Mouse (Mus musculus): ENCODE measurements around the gene Fam83d.

Fam83d gene

GRCm38 (mm10) chr2:158770126-158770757 lies 2.3 kb downstream of the Fam83d start:
- Histone ChIP-seq H3K27me3 (ENCODE audit: control insufficient read depth, insufficient read depth, low read length, poor library complexity, severe bottlenecking) (no peaks in the 10 kb centered on the region), H3K36me3 (ENCODE audit: control insufficient read depth, insufficient read depth, low read length, poor library complexity, severe bottlenecking) (no peaks in the 10 kb centered on the region)
- no peak for DNase-seq (ENCODE audit: low read depth, low spot score)

DNA sequence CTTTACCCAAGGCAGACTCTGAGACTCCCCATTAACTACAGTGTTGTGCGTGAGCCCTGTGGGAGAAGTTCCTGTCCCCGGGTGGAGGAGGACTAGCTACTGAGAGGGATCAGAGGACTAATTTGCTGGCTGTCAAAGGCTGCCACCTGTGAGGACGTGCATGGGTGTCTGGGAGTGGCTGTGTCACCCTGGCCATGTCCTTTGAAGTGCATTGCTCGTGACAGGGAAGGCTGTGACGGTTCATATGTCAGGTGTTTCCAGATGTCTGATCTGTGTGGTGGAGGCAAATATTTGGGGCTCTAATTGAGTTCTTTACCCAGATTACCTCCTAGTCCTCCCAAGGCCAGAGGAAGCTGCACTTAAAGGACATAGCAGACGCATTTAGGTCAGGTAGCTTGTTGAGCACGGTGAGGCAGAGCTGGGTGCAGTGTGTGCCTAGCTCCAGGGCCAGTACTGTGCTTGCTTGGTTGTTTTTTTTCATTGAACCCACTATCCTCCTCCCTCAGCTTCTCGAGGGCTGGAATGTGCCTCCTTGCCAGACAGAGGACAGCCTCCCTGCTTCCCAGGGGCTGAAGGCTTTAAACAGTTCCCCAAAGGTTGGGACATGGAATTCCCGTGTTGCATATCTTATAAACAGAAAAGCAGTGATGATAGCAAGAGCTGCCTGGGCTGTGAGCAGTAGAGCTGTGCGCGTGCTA lies 3.3 kb downstream of the Fam83d start:
- Histone ChIP-seq H3K36me3 (ENCODE audit: control insufficient read depth, insufficient read depth, low read length, poor library complexity, severe bottlenecking) (no peaks in the 10 kb centered on the region), H3K27me3 (ENCODE audit: control insufficient read depth, insufficient read depth, low read length, poor library complexity, severe bottlenecking) (no peaks in the 10 kb centered on the region)
- DNase-seq (ENCODE audit: low read depth, low spot score) = no peak

- DNase-seq (ENCODE audit: low read depth, low spot score) = no peak
- no peaks in the 10 kb centered on the region for H3K36me3 ChIP-seq (ENCODE audit: control insufficient read depth, insufficient read depth, low read length, poor library complexity, severe bottlenecking)
- H3K27me3 ChIP-seq (ENCODE audit: control insufficient read depth, insufficient read depth, low read length, poor library complexity, severe bottlenecking) = no peaks in the 10 kb centered on the region
These were observed 4.9 kb downstream of the Fam83d start for GRCm38 (mm10) chr2:158772808-158773207.

- Histone ChIP-seq H3K36me3 (ENCODE audit: control insufficient read depth, insufficient read depth, low read length, poor library complexity, severe bottlenecking) (no peaks in the 10 kb centered on the region), H3K27me3 (ENCODE audit: control insufficient read depth, insufficient read depth, low read length, poor library complexity, severe bottlenecking) (no peaks in the 10 kb centered on the region)
- DNase-seq (ENCODE audit: low read depth, low spot score) = no peak
These were observed 7.0 kb downstream of the Fam83d start for GRCm38 (mm10) chr2:158774886-158775285.

DNA sequence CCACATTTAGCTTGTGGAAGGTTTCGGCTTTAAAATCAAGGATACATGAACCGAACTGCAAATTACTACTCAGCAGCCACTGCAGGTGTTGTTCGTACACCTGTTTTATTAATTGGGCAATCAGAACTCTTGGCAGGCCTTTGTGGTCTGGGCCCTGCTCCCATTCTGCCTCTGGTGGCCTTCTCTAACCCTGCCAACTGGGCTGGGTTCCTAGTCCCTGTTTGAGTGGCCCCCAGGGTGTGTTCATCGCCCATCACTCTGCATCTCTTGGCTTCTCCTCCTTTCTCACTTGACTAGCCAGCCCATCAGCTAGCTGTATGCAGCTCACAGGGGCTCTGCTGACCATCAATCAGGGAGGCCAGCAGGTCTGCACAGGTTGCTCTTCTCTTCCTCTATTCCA lies 8.8 kb downstream of the Fam83d start:
- DNase-seq (ENCODE audit: low read depth, low spot score) = no peak
- H3K27me3 ChIP-seq (ENCODE audit: control insufficient read depth, insufficient read depth, low read length, poor library complexity, severe bottlenecking) = no peaks in the 10 kb centered on the region
- no peaks in the 10 kb centered on the region for H3K36me3 ChIP-seq (ENCODE audit: control insufficient read depth, insufficient read depth, low read length, poor library complexity, severe bottlenecking)

- no peaks in the 10 kb centered on the region for H3K36me3 ChIP-seq (ENCODE audit: control insufficient read depth, insufficient read depth, low read length, poor library complexity, severe bottlenecking)
- no peaks in the 10 kb centered on the region for H3K27me3 ChIP-seq (ENCODE audit: control insufficient read depth, insufficient read depth, low read length, poor library complexity, severe bottlenecking)
- DNase-seq (ENCODE audit: low read depth, low spot score) = no peak
These were observed 9.6 kb downstream of the Fam83d start for GRCm38 (mm10) chr2:158777490-158777889.

DNA sequence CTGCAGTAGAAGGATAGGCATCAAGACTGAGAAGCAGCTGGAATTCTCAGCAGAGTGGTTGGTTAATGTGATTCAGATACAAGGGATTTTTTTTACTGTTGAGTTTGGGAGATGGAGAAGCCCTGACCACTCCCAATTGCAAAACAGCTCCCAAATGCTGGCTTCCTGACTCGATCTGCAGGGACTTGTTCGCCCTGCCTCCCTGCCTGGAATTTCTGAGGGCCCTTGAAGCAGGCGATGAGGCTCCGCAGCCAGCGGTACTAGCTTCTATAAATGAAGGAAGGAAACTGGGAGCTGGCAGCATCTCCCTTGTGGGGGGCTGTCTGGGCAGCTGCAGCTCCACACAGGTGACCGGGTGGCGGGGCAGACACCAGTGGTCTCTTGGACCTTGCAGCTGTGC lies 10.5 kb downstream of the Fam83d start:
- no peaks in the 10 kb centered on the region for H3K27me3 ChIP-seq (ENCODE audit: control insufficient read depth, insufficient read depth, low read length, poor library complexity, severe bottlenecking)
- no peak for DNase-seq (ENCODE audit: low read depth, low spot score)
- no peaks in the 10 kb centered on the region for H3K36me3 ChIP-seq (ENCODE audit: control insufficient read depth, insufficient read depth, low read length, poor library complexity, severe bottlenecking)

DNA sequence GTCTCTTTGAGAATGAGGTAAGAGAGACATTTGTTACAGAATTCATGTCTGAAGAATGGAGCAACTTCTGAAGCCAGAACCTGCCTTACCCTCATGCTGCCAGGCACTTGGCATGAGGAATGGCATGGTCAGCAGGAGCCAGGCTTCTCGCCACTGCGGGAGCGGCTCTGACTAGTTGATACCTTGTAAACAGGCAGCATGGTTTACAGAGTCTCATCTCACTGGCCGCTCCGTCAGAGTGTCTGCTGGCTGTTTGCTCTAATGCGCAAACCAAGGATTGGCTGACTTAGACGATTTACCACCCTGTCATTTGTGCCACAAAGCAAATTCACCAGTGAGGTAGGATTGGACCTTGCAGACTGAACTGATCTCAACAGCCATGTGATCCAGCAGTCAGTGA lies 13.2 kb downstream of the Fam83d start:
- H3K36me3 ChIP-seq (ENCODE audit: control insufficient read depth, insufficient read depth, low read length, poor library complexity, severe bottlenecking) = no peaks in the 10 kb centered on the region
- no peaks in the 10 kb centered on the region for H3K27me3 ChIP-seq (ENCODE audit: control insufficient read depth, insufficient read depth, low read length, poor library complexity, severe bottlenecking)
- DNase-seq (ENCODE audit: low read depth, low spot score) = no peak

- Histone ChIP-seq H3K27me3 (ENCODE audit: control insufficient read depth, insufficient read depth, low read length, poor library complexity, severe bottlenecking) (no peaks in the 10 kb centered on the region), H3K36me3 (ENCODE audit: control insufficient read depth, insufficient read depth, low read length, poor library complexity, severe bottlenecking) (no peaks in the 10 kb centered on the region)
- no peak for DNase-seq (ENCODE audit: low read depth, low spot score)
These were observed 19.3 kb downstream of the Fam83d start for GRCm38 (mm10) chr2:158786927-158787795.

- DNase-seq (ENCODE audit: low read depth, low spot score) = peak; percentile 97
- H3K27me3 ChIP-seq (ENCODE audit: control insufficient read depth, insufficient read depth, low read length, poor library complexity, severe bottlenecking) = no peaks in the 10 kb centered on the region
- no peaks in the 10 kb centered on the region for H3K36me3 ChIP-seq (ENCODE audit: control insufficient read depth, insufficient read depth, low read length, poor library complexity, severe bottlenecking)
These were observed 26.7 kb downstream of the Fam83d start, which contains the start of gene Dhx35 for GRCm38 (mm10) chr2:158794494-158795004. Gene Dhx35, plus strand, starts transcription at chr2:158794807.

DNA sequence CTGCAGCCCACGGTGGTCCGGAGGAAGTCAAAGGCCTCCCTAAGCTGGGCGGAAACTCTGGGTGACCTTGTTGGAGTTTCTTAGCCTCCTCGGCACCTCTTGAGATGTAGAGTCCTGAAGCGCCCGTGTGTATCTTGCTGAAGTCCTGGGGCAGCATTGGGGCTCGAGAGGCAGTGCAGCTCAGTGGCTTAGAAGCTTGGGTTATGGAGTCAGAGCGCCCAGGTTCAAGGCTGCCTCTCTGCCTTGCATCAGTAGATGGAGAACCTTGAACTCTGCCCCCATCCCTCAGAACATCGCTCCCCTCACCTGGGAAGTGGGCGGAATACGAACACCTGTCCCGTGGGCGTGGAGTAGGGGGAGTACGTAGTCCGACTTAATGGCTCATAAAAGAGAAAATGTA lies 27.1 kb downstream of the Fam83d start:
- H3K27me3 ChIP-seq (ENCODE audit: control insufficient read depth, insufficient read depth, low read length, poor library complexity, severe bottlenecking) = no peaks in the 10 kb centered on the region
- H3K36me3 ChIP-seq (ENCODE audit: control insufficient read depth, insufficient read depth, low read length, poor library complexity, severe bottlenecking) = no peaks in the 10 kb centered on the region
- no peak for DNase-seq (ENCODE audit: low read depth, low spot score)

GRCm38 (mm10) chr2:158795875-158796274 lies 28.0 kb downstream of the Fam83d start:
- DNase-seq (ENCODE audit: low read depth, low spot score) = no peak
- Histone ChIP-seq H3K27me3 (ENCODE audit: control insufficient read depth, insufficient read depth, low read length, poor library complexity, severe bottlenecking) (no peaks in the 10 kb centered on the region), H3K36me3 (ENCODE audit: control insufficient read depth, insufficient read depth, low read length, poor library complexity, severe bottlenecking) (no peaks in the 10 kb centered on the region; the same call in 1 of the 2 replicates)

GRCm38 (mm10) chr2:158799328-158799727 lies 31.4 kb downstream of the Fam83d start:
- peaks cover 3% of the 10 kb centered on the region for H3K36me3 ChIP-seq (ENCODE audit: control insufficient read depth, insufficient read depth, low read length, poor library complexity, severe bottlenecking)
- no peak for DNase-seq (ENCODE audit: low read depth, low spot score)
- no peaks in the 10 kb centered on the region for H3K27me3 ChIP-seq (ENCODE audit: control insufficient read depth, insufficient read depth, low read length, poor library complexity, severe bottlenecking)

DNA sequence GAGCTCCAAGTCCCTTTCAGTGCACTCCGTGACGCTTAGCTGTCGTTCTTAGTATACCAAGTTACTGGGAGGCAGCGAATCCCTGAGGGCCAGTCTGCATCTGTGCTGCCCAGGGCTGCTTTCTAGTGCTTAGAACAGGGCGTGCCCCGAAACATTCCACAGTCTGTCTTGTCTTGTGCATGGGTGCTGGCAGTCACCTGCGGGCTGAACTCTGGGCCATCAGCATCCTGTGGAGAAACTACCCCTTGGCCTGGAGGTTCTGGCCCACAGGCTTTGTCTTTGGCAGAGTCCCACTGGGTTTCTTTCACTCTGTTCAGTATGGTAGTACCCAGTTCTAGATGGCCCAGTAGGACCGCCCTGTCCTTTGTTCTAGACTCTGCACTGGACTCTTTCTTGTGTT lies 32.9 kb downstream of the Fam83d start:
- no peak for DNase-seq (ENCODE audit: low read depth, low spot score)
- H3K36me3 ChIP-seq (ENCODE audit: control insufficient read depth, insufficient read depth, low read length, poor library complexity, severe bottlenecking) = peaks cover 3% of the 10 kb centered on the region

GRCm38 (mm10) chr2:158803575-158803974 lies 35.7 kb downstream of the Fam83d start:
- DNase-seq (ENCODE audit: low read depth, low spot score) = no peak
- Histone ChIP-seq H3K27me3 (ENCODE audit: control insufficient read depth, insufficient read depth, low read length, poor library complexity, severe bottlenecking) (no peaks in the 10 kb centered on the region), H3K36me3 (ENCODE audit: control insufficient read depth, insufficient read depth, low read length, poor library complexity, severe bottlenecking) (peaks cover 9% of the 10 kb centered on the region)

More for the DNA sequence above, 32.9 kb downstream of the Fam83d start:
- no peaks in the 10 kb centered on the region for H3K27me3 ChIP-seq (ENCODE audit: control insufficient read depth, insufficient read depth, low read length, poor library complexity, severe bottlenecking)

All from splenic B cell, adult 2 months (primary cell).